Mouse (Mus musculus) neural tube, embryonic 10.5 days (tissue): ENCODE measurements around the gene Rag1.

ENCODE experiments used
- DNase-seq: peaks from one replicate; pipeline ENCODE4 v3.0.0-alpha.2; 2017; ENCODE audit warnings: low spot score; ENCODE audit errors: extremely low spot score

Rag1 gene

GRCm38 (mm10) chr2:101649114-101649671, at the start of gene Rag1, which contains the start of gene B230118H07Rik:
Gene Rag1, minus strand, starts transcription at chr2:101649501.
Gene B230118H07Rik, minus strand, starts transcription at chr2:101649532.
- DNase-seq = no peak

DNA sequence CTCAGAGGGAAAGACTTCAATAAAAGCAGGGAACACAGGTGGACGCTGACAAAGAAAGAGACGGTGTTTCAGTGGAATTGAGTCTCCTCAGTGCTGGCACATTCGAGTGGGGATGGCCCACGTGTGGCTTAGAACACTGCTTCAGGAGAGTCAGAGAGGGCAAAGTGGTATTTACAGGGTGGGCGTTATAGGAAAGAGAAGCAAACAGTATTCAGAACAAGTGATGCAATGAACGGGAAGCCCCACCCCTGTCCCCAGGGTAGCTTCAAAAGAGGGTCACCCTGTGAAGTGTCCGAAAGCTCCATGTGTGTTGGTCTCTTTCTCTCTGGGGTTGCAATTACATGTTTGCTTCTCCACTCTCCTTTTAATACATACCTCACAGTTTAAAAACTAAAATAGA, 46.3 kb upstream of the Rag1 start:
- DNase-seq = no peak

DNA sequence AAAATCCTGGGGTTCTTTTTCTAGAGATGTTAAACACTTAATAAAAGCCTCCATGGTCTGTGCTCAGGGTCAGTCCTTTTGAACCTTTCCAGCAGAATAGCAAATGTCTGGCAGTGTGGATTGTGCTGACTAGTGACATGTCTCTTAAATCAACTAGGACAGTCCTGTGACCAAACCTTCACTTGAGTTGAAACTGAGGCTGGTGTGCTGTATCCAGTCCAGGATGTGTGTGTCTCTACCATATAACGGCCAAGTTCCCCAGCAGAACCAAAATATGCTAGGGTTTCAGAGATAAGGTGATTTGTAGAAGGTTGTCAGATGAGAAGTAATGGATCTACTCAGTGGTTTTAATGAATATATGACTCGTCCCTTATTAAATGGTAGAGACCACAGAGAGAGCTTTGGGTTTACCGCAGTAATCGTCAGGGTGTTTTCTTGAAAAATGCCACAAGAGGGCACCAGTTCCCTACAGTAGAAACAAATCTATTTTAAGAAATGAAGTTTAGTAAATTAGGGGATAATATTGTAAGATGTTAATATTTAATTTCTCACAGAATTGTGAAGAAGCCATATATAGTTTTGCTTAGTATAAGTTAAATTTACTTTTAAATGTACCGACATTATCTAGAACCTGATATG, 44.4 kb upstream of the Rag1 start:
- DNase-seq = no peak

DNA sequence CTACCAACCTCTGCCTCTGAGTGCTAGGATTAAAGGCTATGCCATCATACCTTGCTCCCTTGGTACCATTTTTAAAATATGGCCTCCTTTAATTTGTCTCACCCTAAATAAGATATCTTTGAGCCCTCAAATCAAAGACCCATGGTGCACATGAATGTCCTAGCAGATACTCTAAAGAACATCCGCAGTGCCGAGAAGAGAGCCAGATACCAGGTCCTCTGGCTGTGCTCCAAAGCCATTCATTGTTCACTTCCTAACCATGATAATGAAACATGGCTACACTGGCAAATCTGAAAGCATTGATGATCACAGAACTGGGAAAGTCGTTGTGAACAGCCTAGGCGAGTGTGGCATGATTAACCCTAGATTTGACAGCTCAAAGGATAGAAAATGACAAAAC, 43.7 kb upstream of the Rag1 start:
- no peak for DNase-seq

- no peak for DNase-seq
These were observed 41.0 kb upstream of the Rag1 start for GRCm38 (mm10) chr2:101690252-101690827.

DNA sequence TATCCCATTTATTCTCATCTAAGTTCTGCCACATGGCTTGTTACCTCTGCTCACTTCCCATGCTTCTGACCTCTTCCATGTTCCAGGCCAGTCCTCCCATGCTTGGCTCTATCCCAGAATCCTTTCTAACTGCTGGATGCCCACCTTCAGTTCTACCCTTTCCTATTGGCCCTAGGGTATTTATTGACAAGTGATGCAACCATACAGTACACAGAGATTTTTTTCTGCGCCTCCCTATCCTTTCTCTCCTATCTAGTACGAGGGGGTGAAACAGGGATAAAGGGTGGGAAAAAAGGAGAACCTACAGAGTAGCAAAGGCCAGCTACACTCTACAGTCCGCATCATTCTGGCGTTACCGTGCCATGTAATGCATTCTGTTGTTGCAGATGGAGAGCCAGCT, 38.7 kb upstream of the Rag1 start:
- no peak for DNase-seq

GRCm38 (mm10) chr2:101684421-101684820, 35.1 kb upstream of the Rag1 start:
- no peak for DNase-seq

DNA sequence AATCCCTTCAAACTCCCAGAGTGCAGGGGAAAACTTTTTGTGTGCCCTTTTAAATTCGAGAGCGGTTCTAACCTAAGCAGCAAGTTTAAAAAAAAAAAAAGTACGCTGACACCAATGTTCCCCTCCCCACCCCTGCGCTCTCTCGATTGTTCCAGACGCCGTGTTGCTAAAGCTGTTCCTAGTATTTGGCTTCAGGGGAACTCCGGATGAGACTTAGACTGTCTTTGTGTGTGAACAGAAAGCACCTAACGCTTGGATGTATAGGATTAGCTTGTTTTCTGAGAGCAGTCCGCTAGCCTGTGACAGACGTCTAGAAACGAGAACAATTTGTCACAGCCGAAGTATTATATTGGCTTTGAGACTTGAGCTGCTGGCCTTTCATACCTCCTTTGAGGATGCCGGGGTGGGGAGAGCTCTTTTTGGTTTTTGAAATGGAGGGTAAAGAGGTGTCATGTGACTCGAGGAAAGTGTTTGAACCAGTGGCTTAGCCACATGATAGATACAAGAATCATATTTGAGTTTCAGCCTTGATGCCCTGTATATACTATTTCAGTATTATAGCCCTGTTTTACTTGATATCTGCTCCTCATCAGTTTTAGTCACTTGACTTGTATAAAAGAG, 30.0 kb upstream of the Rag1 start:
- DNase-seq = peak; percentile 24

GRCm38 (mm10) chr2:101678236-101679021, 29.1 kb upstream of the Rag1 start, which contains the start of gene Traf6:
Gene Traf6, plus strand, starts transcription at chr2:101678429.
- peak; percentile 86 for DNase-seq

GRCm38 (mm10) chr2:101673547-101673946, 24.2 kb upstream of the Rag1 start:
- DNase-seq = no peak

DNA sequence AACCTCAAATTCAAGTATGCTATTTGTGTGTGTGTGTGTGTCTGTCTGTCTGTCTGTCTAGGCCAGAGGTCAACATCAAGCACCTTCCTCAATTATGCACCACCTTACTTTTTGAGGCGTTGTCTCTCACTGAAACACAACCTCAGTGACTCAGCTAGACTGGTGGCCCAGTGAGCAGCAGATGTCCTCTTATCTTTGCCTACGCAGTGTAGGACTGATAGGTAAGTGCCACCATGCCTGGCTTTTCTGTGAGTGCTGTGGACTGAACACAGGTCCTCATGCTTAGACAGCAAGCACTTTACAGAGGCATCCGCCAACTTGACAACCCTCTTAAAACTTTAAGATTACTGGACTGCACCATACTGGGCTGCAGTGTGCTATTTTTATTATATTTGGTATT, 19.4 kb upstream of the Rag1 start:
- DNase-seq = no peak

DNA sequence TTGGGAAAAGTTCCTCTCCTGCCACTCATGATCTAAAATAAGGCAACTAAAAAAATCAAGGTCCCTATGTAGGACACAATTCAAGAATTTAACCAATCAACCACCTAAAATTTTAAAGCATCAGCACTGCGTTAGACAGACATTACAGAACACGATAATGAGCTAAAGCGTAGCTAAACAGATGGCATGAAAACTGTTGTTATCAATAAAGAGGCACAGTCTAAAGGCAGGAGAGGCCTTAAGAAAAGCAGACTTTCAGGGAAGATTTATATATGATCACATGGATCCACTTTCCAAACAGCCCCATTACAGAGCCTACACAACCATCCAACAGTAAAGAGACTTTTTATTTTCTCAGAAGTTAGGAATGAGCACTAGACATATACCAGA, 16.4 kb upstream of the Rag1 start:
- DNase-seq = no peak

DNA sequence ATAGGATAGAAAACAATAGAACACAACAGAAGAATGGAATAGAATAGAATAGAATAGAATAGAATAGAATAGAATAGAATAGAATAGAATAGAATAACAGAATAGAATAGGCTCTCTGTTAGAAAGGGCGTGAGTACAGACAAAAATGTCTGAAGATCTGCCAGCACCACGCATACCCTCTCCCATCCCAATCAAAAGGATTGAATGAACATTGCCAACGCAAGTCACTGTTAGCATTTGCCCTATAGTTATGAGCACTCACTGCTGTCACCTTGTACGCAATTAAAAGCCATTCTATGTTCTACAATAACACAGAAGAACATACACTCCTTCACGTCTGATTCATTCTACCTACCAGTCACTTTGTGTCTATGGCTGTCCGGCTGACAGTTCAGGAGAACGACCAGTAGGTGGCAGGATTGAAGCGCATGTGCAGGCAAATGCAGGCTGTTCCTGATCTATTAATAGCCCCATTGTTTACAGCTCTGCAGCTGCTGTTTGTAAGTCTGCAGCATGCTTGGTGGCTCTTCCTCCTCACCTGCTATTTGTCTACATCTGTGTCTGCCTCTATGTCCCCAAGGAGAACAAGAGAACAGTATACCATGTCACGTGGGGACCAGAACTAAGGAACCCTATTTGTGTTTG, 15.9 kb upstream of the Rag1 start:
- peak; percentile 79 for DNase-seq

DNA sequence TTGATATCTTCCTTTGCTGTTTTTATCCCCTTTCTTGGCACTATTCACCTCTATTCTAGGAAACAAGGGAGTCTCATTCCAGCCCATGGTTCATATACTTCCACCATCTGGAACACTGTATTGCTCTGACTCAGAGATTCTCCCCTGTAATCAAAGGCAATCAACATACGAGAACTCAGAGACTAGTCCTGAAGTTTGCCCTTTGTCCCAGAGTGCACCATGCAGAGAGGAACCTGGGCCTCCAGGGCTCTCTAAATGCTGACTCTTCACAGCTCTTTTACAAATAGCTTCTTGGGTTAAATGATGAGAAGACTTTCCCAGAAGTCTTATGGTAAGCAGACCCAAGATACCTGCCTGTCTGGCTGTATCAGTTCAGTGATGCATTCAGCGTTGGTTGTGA, 11.2 kb upstream of the Rag1 start:
- DNase-seq = no peak

DNA sequence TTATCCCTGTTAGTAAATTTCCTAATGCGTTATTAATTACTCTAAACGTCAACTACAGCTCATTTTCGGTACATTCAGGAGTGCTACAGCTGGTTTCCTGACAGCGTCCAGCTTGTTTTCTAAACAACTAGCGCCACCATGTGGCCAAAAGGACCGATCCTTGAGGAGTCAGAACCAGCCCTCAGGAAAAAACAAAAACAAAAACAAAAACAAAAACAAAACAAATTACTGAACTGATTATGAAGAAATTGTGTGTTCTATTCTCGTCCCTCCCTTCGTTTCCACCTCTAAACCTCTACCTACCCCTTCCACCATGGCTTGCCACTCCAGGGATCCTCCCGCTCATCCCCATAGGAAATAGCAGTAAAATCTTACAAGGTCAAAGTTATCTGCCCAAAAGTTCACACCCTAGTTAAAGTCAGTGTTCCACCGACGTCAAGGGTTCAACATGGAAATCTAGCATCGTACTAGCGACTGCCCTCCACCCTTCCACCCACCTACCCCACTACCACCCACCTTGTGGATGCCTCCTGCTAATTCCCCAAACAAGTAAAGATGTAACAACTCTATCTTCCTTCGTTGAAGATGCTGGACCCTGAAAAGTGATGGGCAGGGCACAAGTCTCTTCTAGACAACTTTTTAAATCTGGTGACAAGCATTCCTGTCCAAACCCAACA, 3.8 kb upstream of the Rag1 start:
- peak; percentile 65 for DNase-seq

GRCm38 (mm10) chr2:101652204-101652920, 3.1 kb upstream of the Rag1 start:
- DNase-seq = no peak

- DNase-seq = no peak
These were observed 1.1 kb upstream of the Rag1 start for GRCm38 (mm10) chr2:101650446-101650845.

- DNase-seq = no peak
These were observed 940 bp downstream of the Rag1 start for GRCm38 (mm10) chr2:101648361-101648760.

- DNase-seq = no peak
These were observed 3.5 kb downstream of the Rag1 start for GRCm38 (mm10) chr2:101645841-101646240.

- DNase-seq = no peak
These were observed 9.4 kb downstream of the Rag1 start for GRCm38 (mm10) chr2:101639840-101640350.
